Mouse (Mus musculus): ENCODE data around the gene Gpsm2. TPM values are rescaled to one million over a fixed set of nuclear protein-coding genes. Genes with fewer than 3 reads are reported as not detected.

Gene Gpsm2
- 1 to 10 TPM; 5.6 to 7.9 TPM for total RNA-seq (2021)
- long read RNA-seq, experiment 1, partial matches to known transcripts, result 0 of 5 reads
- long read RNA-seq, experiment 1, other reads (novel, unspliced or antisense), result 3 of 5 reads
- long read RNA-seq, experiment 2, transcript Gpsm2-201 (15 exons, 3,498 nt), result major isoform, 7 of 11 reads
- long read RNA-seq, experiment 2, partial matches to known transcripts, result 0 of 11 reads
- long read RNA-seq, experiment 2, other reads (novel, unspliced or antisense), result 4 of 11 reads

GRCm38 (mm10) chr3:108722036-108722872 lies at the start of gene Gpsm2:
Gpsm2 (minus strand) TSS chr3:108722309.
- DNase-seq, result peak; percentile 98
- intact Hi-C loops (cut with DNase I; ENCODE audit: low total_unique reads), result no loop called here

- peak; percentile 51 for DNase-seq
- intact Hi-C loops (cut with DNase I; ENCODE audit: low total_unique reads), result loop anchor here (5.0 kb wide), 2 partner anchors 54 to 69 kb away; no protein-coding TSS in a partner anchor
Measured at GRCm38 (mm10) chr3:108770725-108771368, 48.7 kb upstream of the Gpsm2 start.

GRCm38 (mm10) chr3:108769547-108769946 lies 47.4 kb upstream of the Gpsm2 start:
- DNase-seq, result peak; percentile 15
- intact Hi-C loops (cut with DNase I; ENCODE audit: low total_unique reads), result no loop called here

- intact Hi-C loops (cut with DNase I; ENCODE audit: low total_unique reads), result no loop called here
Measured at GRCm38 (mm10) chr3:108767416-108767815, 45.3 kb upstream of the Gpsm2 start.

GRCm38 (mm10) chr3:108766943-108767342 lies 44.8 kb upstream of the Gpsm2 start:
- DNase-seq, result no peak
- intact Hi-C loops (cut with DNase I; ENCODE audit: low total_unique reads), result no loop called here

More at GRCm38 (mm10) chr3:108767416-108767815, 45.3 kb upstream of the Gpsm2 start:
- DNase-seq, result no peak

- DNase-seq, result no peak
- intact Hi-C loops (cut with DNase I; ENCODE audit: low total_unique reads), result no loop called here
Measured at GRCm38 (mm10) chr3:108765476-108765875, 43.4 kb upstream of the Gpsm2 start.

GRCm38 (mm10) chr3:108764976-108765375 lies 42.9 kb upstream of the Gpsm2 start:
- DNase-seq, result peak; percentile 27
- intact Hi-C loops (cut with DNase I; ENCODE audit: low total_unique reads), result no loop called here

- intact Hi-C loops (cut with DNase I; ENCODE audit: low total_unique reads), result no loop called here
- DNase-seq, result no peak
Measured at GRCm38 (mm10) chr3:108763691-108764090, 41.6 kb upstream of the Gpsm2 start.

GRCm38 (mm10) chr3:108762597-108763111 lies 40.5 kb upstream of the Gpsm2 start:
- peak; percentile 26 for DNase-seq

GRCm38 (mm10) chr3:108759566-108760420 lies 37.7 kb upstream of the Gpsm2 start:
- DNase-seq, result no peak
- intact Hi-C loops (cut with DNase I; ENCODE audit: low total_unique reads), result no loop called here

More at GRCm38 (mm10) chr3:108762597-108763111, 40.5 kb upstream of the Gpsm2 start:
- intact Hi-C loops (cut with DNase I; ENCODE audit: low total_unique reads), result no loop called here

GRCm38 (mm10) chr3:108757570-108757969 lies 35.5 kb upstream of the Gpsm2 start:
- no peak for DNase-seq
- intact Hi-C loops (cut with DNase I; ENCODE audit: low total_unique reads), result no loop called here

GRCm38 (mm10) chr3:108756131-108756530 lies 34.0 kb upstream of the Gpsm2 start:
- intact Hi-C loops (cut with DNase I; ENCODE audit: low total_unique reads), result no loop called here
- DNase-seq, result no peak

GRCm38 (mm10) chr3:108755542-108755941 lies 33.4 kb upstream of the Gpsm2 start:
- intact Hi-C loops (cut with DNase I; ENCODE audit: low total_unique reads), result no loop called here

GRCm38 (mm10) chr3:108754541-108754940 lies 32.4 kb upstream of the Gpsm2 start:
- intact Hi-C loops (cut with DNase I; ENCODE audit: low total_unique reads), result no loop called here
- DNase-seq, result no peak

More at GRCm38 (mm10) chr3:108755542-108755941, 33.4 kb upstream of the Gpsm2 start:
- no peak for DNase-seq

GRCm38 (mm10) chr3:108751691-108752090 lies 29.6 kb upstream of the Gpsm2 start:
- DNase-seq, result no peak
- intact Hi-C loops (cut with DNase I; ENCODE audit: low total_unique reads), result no loop called here

- intact Hi-C loops (cut with DNase I; ENCODE audit: low total_unique reads), result no loop called here
- DNase-seq, result no peak
Measured at GRCm38 (mm10) chr3:108751061-108751460, 29.0 kb upstream of the Gpsm2 start.

GRCm38 (mm10) chr3:108744060-108744459 lies 22.0 kb upstream of the Gpsm2 start:
- intact Hi-C loops (cut with DNase I; ENCODE audit: low total_unique reads), result no loop called here

GRCm38 (mm10) chr3:108739045-108739708 lies 17.1 kb upstream of the Gpsm2 start, which contains the start of gene Aknad1:
Aknad1 (plus strand) TSS chr3:108739658.
- intact Hi-C loops (cut with DNase I; ENCODE audit: low total_unique reads), result no loop called here
- DNase-seq, result peak; percentile 31

More at GRCm38 (mm10) chr3:108744060-108744459, 22.0 kb upstream of the Gpsm2 start:
- DNase-seq, result no peak

Measured in gastrocnemius, postnatal 14 days (tissue).